Mouse (Mus musculus) heart, embryonic 14.5 days (tissue): ENCODE results near the gene L3mbtl2. TPM values are rescaled to one million over a fixed set of nuclear protein-coding genes. Genes with fewer than 3 reads are reported as not detected.

Experiments used
- ATAC-seq: fragments of 200-750 bp; cut with Nextera tagmentation; 2 replicates; pipeline ENCODE4 v1.8.0; 2017; ENCODE audit warnings: low read depth, moderate TSS enrichment; ENCODE audit not compliant: insufficient number of reproducible peaks, insufficient read depth, low FRiP score
- H3K27ac ChIP-seq, 2 experiments: fragments of 200-500 bp in 1 of 2; fragments of 300-500 bp in 1 of 2; sonication (generic) in 1 of 2; replicated peaks in 1 of 2; 2 replicates each; pipeline ENCODE4 v1.5.1; 2012 to 2014; ENCODE audit warnings: low read depth in 2 of 2, low read length in 2 of 2, control low read depth in 1 of 2, mild to moderate bottlenecking in 1 of 2, mixed read lengths in 1 of 2; ENCODE audit not compliant: control insufficient read depth in 1 of 2, insufficient read depth in 1 of 2
- H3K27me3 ChIP-seq: fragments of 300-500 bp; sonication (generic); 2 replicates; pipeline ENCODE4 v1.6.1; 2014; ENCODE audit warnings: mild to moderate bottlenecking, low read length, control low read depth; ENCODE audit not compliant: control insufficient read depth, insufficient read depth
- H3K36me3 ChIP-seq: fragments of 300-500 bp; sonication (generic); 2 replicates; pipeline ENCODE4 v1.6.1; 2014; ENCODE audit warnings: mild to moderate bottlenecking, control low read depth, low read length, mixed read lengths; ENCODE audit not compliant: control insufficient read depth, insufficient read depth
- H3K4me1 ChIP-seq, 2 experiments: fragments of 200-500 bp in 1 of 2; fragments of 300-500 bp in 1 of 2; sonication (generic) in 1 of 2; 2 replicates each; pipeline ENCODE4 v1.6.1; 2012 to 2014; ENCODE audit warnings: low read length in 2 of 2, control low read depth in 1 of 2, mixed read lengths in 1 of 2; ENCODE audit not compliant: control insufficient read depth in 2 of 2, insufficient read depth in 2 of 2
- H3K4me2 ChIP-seq: fragments of 300-500 bp; sonication (generic); 2 replicates; pipeline ENCODE4 v1.6.1; 2014; ENCODE audit warnings: mild to moderate bottlenecking, low read length
- H3K4me3 ChIP-seq, 2 experiments: fragments of 200-500 bp in 1 of 2; fragments of 300-500 bp in 1 of 2; sonication (generic) in 1 of 2; 2 replicates each; pipeline ENCODE4 v1.5.1; 2012 to 2014; ENCODE audit warnings: low read length in 2 of 2, mild to moderate bottlenecking in 2 of 2, control low read depth in 1 of 2, low read depth in 1 of 2, moderate library complexity in 1 of 2; ENCODE audit not compliant: control insufficient read depth in 1 of 2, insufficient read depth in 1 of 2
- H3K9ac ChIP-seq: fragments of 300-500 bp; sonication (generic); 2 replicates; pipeline ENCODE4 v1.6.1; 2014; ENCODE audit warnings: mild to moderate bottlenecking, low read length
- H3K9me3 ChIP-seq: fragments of 300-500 bp; sonication (generic); 2 replicates; pipeline ENCODE4 v1.6.1; 2016; ENCODE audit warnings: low read length, control low read depth; ENCODE audit not compliant: control insufficient read depth
- WGBS: fragments of 180-500 bp; shearing (Covaris S2); extraction: QIAGEN DNeasy Blood & Tissue Kit; methylation state at CpG from one replicate; pipeline ENCODE4 v1.1.7; 2014; 5-methylcytosine and 5-hydroxymethylcytosine counted together
- polyA plus RNA-seq: library from polyadenylated mRNA; unstranded; fragments of >200 nt; fragmentation: Nextera tagmentation; extraction: Ambion mirVana; gene quantifications from 2 replicates; pipeline ENCODE4 v1.2.1, GENCODE M21; 2014

Gene L3mbtl2
- polyA plus RNA-seq, 1 experiment from 2014 or later = 14.0 TPM

DNA sequence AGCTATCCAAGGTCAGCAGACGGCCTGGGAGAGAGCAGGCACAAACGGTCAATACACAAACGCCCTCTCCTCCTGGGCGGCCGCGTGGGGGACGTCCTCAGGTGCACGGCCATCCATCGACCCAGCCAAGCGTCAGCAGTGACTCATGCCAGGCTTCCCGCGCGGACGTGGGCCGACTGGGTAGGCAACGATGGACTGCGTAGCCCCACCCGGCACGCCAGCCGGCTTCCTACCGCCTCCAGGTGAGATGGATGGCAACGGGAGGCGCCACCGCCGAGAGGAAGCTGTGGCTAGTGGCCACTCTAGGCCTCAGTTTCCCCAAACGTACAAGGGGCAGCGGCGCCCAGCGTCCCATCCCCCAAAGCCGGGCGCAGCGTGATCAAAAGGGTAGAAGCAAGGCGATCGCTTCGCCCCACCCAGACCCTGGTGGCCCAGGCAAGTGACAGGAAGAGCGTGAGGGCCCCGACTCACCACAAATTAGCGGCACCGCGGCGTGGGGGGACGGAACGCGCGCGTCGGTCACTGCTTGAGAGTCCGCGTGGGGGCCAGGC is 65.6 kb downstream of the L3mbtl2 start:
- Histone ChIP-seq H3K27ac (peak overlapping the region; percentile 6 to 70), H3K4me1 (peaks cover 0 to 17% of the 10 kb centered on the region in 2 experiments; a peak in 2 of 4 replicates), H3K27me3 (no peaks in the 10 kb centered on the region), H3K4me3 (peak overlapping the region; percentile 69 to 92), H3K9ac (peak overlapping the region; percentile 93), H3K4me2 (peak overlapping the region; percentile 90), H3K36me3 (peaks cover 15% of the 10 kb centered on the region), H3K9me3 (no peaks in the 10 kb centered on the region)
- ATAC-seq = no peak
- WGBS = under 1% methylated on average over 49 of the region's 49 CpGs

DNA sequence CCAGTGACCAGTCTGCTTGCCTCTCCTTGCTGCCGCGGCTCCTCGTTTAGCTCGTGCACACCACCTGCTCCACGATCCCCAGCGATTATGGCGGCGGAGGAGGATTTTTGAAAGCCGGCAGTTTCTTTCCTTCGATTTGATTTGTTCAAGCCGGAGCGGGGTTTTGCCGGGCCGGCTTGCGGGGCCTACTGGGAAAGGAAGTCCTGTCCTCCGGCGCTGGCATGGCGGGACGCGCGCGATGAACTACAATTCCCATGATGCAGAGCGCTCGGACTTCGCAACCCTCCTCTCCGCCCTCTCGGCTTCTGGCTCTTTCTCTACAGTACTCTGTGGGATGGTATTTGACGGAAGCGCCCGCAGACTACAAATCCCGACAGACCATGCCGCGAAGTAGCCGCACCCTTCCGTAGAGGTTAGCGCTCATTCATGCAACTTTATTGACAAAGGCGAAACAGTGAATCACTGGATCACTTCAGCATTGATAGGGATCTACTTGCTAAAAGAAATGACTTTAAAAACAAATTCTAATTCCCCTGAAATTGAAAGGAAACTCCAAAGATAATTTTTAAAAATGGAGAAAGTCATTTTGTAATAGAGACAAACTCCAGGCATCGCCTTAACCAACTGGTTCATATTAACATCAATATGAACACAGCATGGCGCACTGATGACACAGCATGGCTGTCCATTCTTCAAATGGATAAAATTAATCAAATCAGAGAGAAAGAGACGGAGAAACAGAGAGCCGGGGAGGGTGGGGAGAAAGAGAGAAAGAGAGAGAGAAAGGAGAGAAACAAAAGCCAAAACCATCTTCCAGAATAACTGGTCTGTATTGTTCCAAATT is 66.3 kb downstream of the L3mbtl2 start:
- peak overlapping the region; percentile 69 to 92 for H3K4me3 ChIP-seq
- WGBS = 5% methylated on average over 41 of the region's 41 CpGs
- H3K36me3 ChIP-seq = peaks cover 11% of the 10 kb centered on the region
- H3K27ac ChIP-seq = peak overlapping the region; percentile 6 to 70
- H3K9ac ChIP-seq = peak overlapping the region; percentile 93
- peak overlapping the region; percentile 90 for H3K4me2 ChIP-seq
- H3K9me3 ChIP-seq = no peaks in the 10 kb centered on the region
- H3K4me1 ChIP-seq = peaks cover 0 to 17% of the 10 kb centered on the region in 2 experiments; a peak in 2 of 4 replicates
- ATAC-seq = peak; percentile 98
- no peaks in the 10 kb centered on the region for H3K27me3 ChIP-seq

DNA sequence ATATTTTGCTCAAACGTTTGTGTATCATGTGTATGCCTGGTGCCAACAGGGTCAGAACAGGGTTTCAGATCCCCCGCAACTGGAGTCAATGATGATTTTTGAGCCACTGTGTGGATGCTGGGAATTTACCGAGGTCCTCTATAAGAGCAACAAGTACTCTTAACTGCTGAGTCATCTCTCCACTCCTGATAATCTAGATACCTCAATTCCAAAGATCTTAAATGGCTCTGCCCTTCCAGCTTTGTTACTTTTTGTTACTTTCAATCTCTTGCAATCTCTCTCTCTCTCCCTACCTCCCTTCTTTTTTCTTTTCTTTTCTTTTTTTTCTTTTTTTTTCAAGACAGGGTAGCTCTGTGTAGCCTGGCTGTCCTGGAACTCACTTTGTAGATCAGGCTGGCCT is 71.4 kb downstream of the L3mbtl2 start:
- Histone ChIP-seq H3K27ac (no peak overlapping the region), H3K36me3 (no peaks in the 10 kb centered on the region), H3K4me3 (no peak overlapping the region), H3K9ac (no peak overlapping the region), H3K27me3 (no peaks in the 10 kb centered on the region), H3K4me1 (no peaks in the 10 kb centered on the region), H3K4me2 (no peak overlapping the region), H3K9me3 (no peaks in the 10 kb centered on the region)
- ATAC-seq = no peak
- WGBS = 45% methylated on average over 3 of the region's 3 CpGs

Other genes starting within 250 kb of the L3mbtl2 start
- 426 and 448 TPM in 2 replicates for gene Rbx1, start 197.6 kb upstream of the L3mbtl2 start, polyA plus RNA-seq
- gene Ep300, start 78.5 kb upstream of the L3mbtl2 start, polyA plus RNA-seq = 15.0 and 15.2 TPM in 2 replicates
- 1.1 and 1.3 TPM in 2 replicates for gene Chadl, start 33.4 kb downstream of the L3mbtl2 start, polyA plus RNA-seq
- 23.1 and 26.6 TPM in 2 replicates for gene Zc3h7b, start 81.2 kb downstream of the L3mbtl2 start, polyA plus RNA-seq
- 71.1 and 75.3 TPM in 2 replicates for gene Rangap1, start 81.6 kb downstream of the L3mbtl2 start, polyA plus RNA-seq
- gene Tef, start 138.5 kb downstream of the L3mbtl2 start, polyA plus RNA-seq = 23.4 and 25.8 TPM in 2 replicates
- 10.3 and 12.4 TPM in 2 replicates for gene Tob2, start 194.9 kb downstream of the L3mbtl2 start, polyA plus RNA-seq
- 103 and 106 TPM in 2 replicates for gene Phf5a, start 208.0 kb downstream of the L3mbtl2 start, polyA plus RNA-seq
- gene Aco2, start 208.4 kb downstream of the L3mbtl2 start, polyA plus RNA-seq = 571 and 598 TPM in 2 replicates